Mouse (Mus musculus) B cell, adult 2 months (primary cell): Measurements from ENCODE around the gene Serinc4.
"Not testable (repeated sequence)": the region's sequence is repeated elsewhere in the genome, so short reads cannot be mapped to it uniquely, and the experiment has no call there.

ENCODE experiments used
- DNase-seq, 2 experiments: peaks; one replicate each; pipeline ENCODE4 v3.0.0; 2022

Gene Serinc4

DNA sequence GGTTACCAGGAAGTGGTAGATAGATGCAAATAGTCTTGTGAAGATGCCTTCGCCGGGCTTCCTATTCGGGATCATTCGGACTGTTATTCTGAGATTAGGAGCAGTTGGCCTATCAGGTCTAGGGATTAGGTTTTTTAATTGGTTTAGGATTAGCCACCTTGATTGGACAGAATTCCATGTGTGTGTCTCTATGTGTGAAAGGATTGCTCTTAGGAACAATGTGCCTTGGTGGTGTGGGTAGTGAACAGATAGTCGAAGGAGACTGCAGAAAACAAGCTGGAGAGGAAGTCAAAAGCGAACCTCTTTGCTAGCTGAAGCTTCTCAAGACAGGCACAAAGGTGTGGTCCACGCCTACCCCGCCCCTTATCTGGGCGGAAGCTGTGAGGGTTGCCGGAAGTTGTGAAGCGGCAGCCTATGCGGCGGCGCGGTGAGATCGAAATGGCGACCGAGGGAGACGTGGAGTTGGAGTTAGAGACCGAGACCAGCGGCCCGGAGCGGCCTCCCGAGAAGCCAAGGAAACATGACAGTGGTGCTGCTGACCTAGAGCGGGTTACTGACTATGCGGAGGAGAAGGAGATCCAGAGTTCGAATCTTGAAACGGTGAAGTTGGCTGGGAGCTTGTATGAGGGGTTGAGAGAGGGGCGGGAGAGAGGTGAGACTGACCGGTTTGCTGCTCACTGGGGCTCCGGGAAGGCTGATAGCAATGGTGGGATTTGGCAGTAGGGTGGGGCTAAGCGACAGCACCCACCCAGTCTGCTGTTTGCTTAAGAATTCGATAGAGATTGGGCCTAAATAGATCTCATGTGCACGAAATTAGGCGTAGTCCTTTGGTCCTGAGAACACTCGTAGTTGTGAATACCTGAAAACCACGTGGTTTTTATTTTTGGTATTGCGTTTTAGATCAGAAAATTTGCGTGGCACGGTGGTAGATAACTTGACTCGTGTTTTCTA is at the start of gene Serinc4:
Gene Serinc4 (minus strand): TSS at position 90 of the 951 bp plus-strand sequence.
- peak; percentile 91 to 92 for DNase-seq

DNA sequence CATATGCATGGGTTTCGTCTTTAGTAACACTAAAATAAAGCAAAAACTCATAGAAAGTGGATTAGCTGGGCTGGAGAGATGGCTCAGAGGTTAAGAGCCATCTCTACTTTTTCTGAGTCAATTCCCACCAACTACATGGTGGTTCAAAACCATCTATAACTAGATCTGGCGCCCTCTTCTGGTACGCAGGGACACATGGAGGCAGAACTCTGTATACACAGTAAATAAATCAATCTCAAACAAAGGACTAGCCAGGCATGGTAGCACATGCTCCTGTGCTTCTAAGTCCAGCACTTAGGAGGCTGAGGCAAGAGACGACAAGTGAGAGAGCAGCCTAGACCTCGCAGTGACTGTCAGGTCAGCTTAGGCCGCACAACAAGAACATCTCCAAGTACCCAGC is 45.0 kb upstream of the Serinc4 start:
- not testable (repeated sequence) for DNase-seq

DNA sequence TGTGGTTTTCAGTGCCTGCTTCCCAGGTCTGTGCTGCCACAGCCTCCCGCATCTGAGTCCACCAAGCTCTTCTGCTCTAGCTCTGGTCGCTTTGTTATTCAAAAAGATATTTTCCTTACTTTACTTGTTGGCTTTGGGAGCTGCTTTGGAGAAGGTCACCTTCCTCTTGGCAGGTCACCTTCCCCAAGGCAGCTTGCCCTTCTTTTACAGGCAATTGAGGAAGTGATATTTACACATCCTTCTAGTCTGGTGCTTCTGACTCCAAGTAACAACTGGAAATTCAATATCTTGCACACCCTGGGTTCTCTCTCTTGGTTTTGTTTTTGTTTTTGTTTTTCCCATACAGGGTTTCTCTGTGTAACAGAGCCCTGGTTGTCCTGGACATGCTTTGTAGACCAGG is 27.8 kb upstream of the Serinc4 start:
- not testable (repeated sequence) for DNase-seq

DNA sequence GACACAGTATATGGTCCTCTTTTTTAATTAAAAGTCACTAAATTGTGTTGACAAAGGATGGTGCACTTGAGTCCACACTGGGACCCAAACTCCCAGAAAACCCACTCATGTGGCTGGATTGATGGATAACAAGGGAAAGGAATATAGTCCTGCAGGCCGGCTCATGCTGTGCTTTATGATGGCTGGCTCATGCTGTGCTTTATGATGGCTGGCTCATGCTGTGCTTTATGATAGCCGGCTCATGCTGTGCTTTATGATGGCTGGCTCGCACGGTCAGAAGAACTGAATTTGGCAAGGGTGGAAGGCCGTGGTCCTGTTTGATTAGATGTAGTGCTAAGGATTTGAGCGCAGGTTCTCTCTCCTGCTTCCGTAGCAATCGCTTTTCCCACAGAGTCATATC is 27.0 kb upstream of the Serinc4 start:
- DNase-seq = no peak

DNA sequence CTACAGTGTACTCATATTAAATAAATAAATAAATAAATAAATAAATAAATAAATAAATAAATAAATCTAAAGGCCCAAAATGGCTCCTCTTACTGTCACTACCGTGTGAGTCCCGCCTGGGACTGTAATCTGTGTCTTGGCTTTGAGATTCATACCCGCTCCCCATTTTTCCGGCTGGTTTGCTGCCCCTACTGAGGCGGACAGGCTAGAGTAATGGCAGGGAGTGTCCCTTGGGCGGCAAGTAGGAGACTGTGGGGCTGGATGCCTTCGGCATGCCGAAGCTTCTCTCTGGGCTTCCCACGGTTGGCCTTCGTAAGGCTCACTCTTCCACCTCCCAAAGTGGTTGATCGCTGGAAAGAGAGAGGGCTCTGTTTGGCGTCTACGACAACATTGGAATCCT is 24.3 kb upstream of the Serinc4 start:
- not testable (repeated sequence) for DNase-seq

DNA sequence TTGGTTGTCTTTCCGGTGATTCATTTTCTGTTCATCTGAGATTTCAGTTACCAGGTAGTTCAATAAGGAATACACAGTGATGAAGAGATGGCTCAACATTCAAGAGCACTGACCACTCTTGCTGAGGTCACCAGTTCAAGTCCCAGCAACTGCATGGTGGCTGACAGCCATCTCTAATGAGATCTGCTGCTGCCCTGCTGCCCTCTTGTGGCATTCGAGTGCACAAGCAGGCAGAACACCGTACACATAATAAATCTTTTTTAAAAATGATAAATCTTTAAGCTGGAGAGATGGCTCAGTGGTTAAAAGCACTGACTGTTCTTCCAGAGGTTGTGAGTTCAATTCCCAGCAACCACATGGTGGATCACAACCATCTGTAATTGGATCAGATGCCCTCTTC is 23.9 kb upstream of the Serinc4 start:
- peak; percentile 60 to 62 for DNase-seq

DNA sequence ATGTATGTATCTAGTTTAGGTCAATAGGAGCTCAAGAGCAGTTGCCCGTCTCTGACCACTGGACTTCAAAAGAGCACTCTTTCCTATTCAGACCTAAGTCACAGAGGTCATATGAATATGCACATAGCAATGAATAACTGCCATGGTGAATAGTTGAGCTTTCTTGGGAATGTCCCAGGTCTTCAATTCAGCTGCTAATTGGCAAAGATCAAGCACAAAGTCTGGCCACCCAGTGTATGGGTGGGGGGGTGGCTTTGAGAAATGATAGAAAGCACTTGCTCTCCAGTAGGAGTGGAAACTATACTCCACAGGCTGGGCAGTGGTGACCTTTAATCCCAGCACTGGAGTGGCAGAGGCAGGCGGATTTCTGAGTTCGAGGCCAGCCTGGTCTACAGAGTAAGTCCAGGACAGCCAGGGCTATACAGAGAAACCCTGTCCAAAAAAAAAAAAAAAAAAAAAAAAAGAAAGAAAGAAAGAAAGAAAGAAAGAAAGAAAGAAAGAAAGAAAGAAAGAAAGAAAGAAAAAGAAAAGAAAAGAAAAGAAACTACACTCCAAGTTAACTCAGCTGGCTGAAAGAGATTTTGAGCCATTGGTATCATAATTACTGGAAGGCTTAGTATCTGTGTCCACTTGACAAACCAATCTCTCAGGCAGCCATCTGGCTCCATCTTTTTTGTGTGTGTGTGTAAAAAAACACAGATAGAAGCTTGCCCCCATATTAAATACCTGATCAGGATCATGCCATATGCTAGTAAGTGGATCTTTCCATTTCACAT is 21.1 kb upstream of the Serinc4 start:
- DNase-seq = no peak

DNA sequence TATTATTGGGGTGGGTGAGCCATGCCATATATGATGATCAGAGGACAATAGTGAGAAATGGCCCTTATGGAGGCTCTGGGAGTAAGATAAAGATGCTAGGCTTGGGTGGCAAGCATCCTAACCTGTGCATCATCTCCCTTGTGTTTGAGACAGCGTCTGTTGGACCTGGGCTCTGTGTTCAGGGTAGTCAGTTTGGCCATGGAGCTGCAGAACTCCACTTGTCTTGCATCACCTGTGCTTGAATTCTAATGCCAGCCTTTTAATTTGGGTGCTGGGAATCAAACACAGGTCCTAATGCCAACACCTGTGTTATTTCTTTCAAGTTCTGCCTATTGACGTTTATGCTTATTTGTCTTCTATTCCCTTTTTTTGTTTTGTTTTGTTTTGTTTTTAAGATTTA is 18.7 kb upstream of the Serinc4 start:
- DNase-seq = not testable (repeated sequence)

DNA sequence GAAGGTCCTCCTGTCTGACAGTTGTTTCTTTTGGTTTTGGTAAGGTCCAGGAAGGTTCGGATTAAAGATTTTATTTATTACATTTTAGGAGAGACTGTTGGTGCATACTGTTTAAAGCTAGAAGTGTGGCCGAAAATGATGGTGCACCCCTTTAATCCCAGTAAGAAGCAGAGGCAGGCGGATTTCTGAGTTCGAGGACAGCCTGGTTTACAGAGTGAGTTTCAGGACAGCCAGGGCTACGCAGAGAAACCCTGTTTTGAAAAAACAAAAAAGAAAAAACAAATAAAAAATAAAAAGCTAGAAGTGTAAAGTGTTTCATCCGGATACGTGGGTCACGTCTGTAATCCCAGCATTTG is 17.6 kb upstream of the Serinc4 start:
- no peak for DNase-seq

DNA sequence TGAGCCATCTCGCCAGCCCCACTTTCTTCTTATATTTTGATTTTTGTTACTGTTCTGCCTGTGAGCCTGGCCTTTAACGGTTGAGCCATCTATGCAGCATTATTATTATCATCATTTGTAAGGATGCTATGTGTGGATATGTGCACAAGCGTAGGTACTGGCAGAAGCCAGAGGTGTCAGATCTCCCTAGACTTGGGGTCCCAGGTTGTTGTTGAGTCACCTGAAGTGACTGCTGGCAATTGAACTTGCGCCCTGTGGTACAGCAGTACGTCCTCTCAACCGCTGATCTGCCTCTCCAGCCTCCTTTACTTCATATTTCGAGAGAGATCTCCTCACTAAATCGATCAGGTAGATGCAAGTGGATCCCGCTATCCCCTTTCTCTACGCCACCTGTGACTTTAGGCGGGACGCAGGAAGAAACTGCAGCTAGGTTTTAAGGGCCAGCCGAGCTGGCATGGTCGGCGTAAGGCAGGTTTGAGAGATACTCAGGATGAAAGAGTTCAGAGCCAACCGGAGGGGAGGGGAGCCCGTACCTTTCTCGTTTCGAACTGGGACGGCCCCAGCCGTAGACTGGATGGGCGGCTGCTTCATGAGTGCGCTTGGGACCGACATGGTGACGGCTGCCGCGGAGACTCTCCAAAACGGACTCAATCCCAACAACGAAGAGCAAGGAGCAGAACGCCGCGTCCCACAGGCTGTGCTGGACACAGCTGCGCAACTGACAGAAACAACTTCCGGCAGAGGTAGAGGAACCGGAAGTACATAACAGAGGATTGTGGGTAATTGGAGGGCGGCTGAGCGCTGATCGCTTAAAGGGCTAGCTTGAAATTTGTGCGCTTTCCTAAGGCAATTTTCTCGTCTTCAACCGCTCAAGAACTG is 17.0 kb upstream of the Serinc4 start, which contains the start of gene Mfap1b:
Gene Mfap1b (minus strand): TSS at position 767 of the 879 bp plus-strand sequence.
- peak; percentile 80 for DNase-seq

DNA sequence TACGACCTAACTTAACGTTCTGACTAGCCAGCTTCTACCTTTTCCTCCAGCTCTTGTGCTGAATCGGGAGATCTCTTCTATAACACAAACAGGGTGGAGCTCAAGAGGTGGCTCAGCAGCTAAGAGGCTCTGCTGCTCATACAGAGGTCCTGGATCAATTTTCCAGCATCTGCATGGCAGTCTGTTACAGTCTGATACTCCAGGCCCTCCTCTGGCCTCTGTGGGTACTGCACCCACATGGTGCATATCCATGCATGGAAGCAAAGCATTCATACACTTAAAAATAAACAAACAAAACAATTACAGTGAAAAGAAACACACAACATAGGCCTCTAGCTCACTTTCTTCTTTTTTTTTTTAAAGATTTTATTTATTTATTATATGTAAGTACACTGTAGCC is 16.2 kb upstream of the Serinc4 start:
- DNase-seq = not testable (repeated sequence)

DNA sequence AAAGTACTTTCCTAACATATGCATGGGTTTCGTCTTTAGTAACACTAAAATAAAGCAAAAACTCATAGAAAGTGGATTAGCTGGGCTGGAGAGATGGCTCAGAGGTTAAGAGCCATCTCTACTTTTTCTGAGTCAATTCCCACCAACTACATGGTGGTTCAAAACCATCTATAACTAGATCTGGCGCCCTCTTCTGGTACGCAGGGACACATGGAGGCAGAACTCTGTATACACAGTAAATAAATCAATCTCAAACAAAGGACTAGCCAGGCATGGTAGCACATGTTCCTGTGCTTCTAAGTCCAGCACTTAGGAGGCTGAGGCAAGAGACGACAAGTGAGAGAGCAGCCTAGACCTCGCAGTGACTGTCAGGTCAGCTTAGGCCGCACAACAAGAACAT is 12.4 kb upstream of the Serinc4 start:
- DNase-seq = not testable (repeated sequence)

DNA sequence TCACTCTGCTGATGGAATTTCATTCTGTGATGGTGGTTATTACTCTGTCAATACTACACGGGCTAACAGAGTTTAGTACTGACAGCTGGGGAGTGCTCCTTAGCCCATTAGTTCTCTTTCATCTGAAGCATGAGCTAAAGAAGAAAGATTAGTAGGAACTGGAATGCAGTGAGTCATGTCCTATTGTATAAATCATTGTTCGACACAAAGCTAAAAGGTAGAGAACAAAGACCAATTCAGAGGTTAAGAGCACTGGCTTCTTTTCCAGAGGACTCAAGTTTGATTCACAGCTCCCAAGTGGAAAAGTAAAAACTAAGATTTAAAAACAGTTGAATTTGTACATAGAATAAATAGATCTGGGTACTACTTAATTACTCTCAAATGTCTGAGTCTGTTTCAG is 3.5 kb upstream of the Serinc4 start:
- DNase-seq = no peak

DNA sequence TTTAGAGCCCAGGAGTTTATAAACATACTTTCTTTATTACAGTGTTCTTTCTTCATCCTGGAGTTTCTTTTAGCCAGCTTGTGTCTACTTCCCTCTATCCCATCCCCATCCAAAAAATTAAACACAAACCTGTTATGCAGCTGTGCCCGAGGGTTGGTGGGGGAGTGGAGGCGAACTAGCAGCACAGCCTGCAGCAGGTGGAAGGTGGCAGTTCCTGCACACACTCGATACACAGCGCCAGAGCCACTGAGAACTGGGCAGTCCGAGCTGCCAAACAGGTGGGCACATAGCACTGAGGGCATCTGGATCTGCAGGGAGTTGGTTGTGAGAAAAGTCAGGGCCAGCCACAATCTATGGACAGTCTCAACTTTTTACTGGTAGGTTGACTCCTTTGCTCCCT is 1.0 kb downstream of the Serinc4 start:
- no peak for DNase-seq

DNA sequence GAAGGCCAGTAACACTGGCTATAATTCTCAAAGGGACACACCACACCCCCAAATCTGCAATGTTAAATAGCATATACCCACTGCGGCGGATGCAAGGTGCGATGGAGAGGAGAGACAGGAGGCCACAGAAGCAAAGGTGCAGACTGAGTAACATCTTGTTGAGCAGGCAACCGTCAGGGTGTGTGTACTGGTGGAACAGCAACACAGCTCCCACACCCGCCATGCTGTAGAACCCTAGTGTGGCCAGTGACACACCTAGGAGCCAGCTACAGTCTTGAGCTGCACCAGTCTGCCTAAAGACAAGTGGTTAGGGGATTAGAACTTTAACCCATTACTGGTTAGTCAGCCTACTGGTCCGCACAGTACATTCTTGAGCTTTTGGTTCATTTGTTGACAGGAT is 2.7 kb downstream of the Serinc4 start:
- DNase-seq = no peak

DNA sequence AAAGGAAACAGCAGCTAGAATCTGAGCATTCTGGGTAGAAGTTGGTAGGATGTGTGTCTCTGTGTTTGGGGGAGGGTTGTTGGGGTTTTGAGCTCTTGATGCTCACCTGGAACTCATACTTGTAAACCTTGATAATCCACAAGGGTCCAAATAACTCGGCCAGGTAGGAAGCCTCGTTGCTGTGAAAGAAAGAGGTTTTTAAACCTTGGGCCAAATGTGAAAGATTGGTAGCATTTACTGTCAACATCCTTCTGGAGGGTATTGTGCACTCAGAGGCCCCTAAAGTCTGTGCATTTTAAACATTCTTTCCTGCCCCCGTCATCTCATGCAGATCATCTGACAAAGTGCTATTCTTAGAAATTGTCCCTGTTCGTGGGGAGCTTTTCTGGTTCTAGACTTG is 3.6 kb downstream of the Serinc4 start, which contains the start of gene Hypk:
Gene Hypk (plus strand): TSS at position 301 of the 400 bp plus-strand sequence.
- DNase-seq = no peak

DNA sequence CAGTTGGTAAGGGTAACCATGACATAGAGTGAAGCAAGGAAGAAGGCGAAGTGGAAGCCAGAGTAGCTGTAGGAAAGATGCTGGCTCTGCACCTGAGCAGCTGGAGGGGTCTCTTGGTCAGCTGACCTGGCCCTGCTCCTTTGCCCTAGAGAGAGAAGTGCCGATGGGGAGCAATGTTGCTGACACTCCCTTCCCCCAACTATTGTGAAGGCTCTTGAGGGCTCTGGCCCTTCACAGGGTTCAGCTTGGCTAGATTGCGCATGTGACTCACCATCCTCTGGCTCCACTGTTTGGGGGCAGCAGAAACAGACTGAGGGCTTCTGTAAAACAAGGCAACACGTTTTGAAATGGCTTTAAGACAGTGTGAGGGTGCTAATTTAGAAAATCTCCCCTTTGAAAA is 4.2 kb downstream of the Serinc4 start:
- DNase-seq = no peak

DNA sequence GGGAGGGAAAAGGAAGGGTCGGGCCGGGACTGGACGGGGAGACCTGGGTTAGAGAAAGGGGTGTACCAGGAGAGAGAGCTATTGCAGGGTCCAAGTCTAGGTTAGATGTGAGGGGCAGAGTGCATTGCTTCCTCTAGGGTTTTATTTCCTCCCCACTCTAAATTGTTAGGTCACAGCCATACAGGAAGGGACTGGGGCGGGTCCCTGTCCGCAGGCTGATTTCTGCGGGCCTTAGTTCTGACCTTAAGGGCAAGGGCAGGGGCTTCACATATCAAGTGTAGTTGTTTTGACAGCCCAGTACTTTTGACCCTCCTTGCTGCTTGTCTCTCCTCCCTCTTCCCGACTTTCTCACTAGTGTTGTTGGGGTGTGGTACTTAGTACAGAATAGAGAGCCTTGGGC is 6.5 kb downstream of the Serinc4 start:
- DNase-seq = peak in 1 of 2 experiments; percentile 24

DNA sequence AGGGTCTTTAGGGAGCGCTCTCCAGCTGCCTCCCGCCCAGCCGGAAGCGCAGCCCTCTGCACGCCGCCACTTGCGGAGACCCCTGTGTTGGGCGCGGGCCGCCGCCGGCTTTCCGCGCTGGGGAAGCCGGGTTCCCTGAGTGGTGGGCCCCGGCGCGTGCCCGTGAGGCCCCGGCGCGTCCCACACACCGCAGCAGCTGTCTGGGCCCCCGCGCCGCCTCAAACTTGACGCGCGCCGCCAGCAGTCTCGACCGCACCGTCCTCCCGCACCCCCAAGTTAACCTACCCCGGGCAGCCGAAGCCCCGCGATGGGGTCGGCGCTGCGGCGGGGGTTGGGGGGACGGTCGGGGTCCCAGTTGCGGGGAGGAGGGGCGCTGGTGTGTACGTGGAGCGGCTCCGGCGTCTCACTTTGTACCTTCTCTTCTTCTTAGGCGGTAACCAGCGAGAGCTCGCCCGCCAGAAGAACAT is 7.0 kb downstream of the Serinc4 start:
- no peak for DNase-seq

DNA sequence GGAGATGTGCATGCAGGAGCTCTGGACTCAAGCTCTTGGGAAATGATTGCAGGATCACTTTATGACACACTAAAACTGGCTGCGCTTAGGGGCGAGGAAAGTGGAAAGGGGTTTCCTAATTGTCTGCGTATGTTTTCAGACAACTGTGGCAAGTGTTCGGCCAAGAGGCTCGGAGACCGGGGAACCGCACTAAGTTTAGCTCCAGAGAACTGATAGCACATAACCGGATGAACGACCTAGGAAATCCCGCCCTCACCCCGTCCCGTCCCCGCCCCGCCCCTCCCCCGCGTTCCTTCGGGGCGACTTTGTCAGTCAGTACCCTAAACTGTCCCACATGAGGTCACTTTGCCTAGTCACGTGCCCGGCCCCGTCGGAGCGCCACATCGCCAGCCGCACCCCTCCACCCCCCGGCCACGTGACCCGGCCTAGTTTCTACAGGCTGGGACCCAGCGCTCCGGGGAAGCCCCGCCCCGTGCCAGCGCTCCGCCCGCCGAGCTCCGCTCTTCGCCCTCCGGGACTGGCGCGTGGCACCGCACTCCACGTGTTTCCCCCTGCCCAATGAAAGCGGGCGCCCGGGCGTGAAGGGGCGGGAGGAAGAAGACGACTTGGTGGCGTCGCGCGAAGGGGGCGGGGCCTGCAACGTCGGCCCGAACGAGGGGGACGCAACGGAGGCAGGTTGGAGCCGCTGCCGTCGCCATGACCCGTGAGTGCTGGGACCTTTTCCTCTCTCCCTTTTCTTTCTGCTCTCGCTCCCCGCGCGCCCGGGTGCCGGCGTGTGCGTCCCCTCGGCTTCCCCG is 7.6 kb downstream of the Serinc4 start, which contains the start of gene Serf2:
Gene Serf2 (plus strand): TSS at position 457 of the 797 bp plus-strand sequence.
- DNase-seq = peak; percentile 100

DNA sequence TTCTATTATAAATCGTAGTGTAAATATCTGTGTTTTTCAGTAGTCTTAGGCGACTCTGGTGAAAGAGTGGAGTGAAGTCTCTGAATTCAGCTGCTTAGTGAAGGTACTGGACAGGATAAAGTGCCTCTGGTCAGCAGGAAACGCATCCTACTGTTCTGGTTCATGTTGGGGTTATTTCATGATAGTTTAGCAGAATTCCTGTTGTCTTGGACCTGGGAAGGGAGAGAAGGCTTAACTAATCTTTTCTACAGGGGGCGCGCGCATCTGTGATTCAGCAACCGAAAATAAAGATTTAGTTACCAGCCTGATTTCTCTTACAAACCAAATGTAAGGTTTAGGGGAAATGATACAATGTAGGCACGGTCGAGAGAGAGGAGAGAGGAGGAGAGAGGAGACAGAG is 8.4 kb downstream of the Serinc4 start:
- peak; percentile 44 to 52 for DNase-seq

DNA sequence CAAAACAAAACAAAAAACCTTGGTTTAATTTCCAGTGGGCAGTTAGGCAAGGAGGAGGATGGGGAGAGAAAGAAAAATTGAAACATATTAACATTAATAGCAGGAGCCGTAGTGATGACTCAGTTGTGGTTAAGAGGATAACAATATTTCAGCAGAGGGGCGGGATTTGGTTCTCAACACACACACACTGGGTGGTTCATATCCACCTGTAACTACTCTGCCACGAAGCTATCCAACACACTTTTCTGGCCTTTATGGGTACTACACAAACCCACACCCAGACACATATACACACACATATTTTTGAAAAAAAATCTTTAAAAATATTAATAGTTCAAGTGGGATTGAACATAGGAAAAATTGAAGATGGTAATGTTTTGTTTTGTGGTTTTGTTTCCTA is 9.6 kb downstream of the Serinc4 start:
- no peak for DNase-seq
